Mouse (Mus musculus): ENCODE results near the gene Fzr1.

DNA sequence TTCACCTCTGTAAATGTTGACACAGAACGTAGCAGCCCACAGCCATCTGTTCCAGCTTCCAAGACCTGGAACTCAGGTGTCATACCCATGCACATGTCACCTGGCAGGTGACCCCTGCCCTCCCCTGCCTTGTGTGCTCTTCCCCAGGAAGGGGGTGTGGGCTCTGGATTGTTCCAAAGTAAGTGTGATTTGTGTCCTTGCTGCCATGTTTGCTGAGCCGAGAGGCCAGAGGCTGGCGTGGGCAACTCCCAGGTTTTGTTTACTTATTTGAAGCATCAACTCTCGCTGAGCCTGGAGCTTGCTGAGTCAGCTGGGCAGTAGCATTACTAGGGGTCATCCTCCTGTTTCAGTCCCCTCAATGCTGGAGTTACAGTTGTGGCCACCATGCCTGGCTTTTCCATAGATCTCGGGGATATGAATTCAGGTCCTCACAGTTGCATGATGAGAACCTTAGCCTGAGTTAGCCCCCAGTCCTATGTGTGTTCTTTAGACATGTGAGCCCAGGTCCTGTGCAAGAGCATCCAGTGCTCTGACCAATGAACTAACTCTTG lies 10.3 kb upstream of the Fzr1 start, which contains the start of gene Gm48552:
- TF ChIP-seq CTCF (IDR thresholded peaks at IDR 0.05; ENCODE audit: low read depth) (no peak), EP300 (optimal IDR thresholded peaks at IDR 0.05) (no peak)

Data from stomach, postnatal 0 days (tissue).